Mouse (Mus musculus): ENCODE data around the gene Arglu1.

Arglu1 gene

GRCm38 (mm10) chr8:8690146-8691092 is at the start of gene Arglu1:
Gene Arglu1, minus strand, starts transcription at chr8:8690521.
- 1% methylated on average over 78 of the region's 81 CpGs for WGBS

DNA sequence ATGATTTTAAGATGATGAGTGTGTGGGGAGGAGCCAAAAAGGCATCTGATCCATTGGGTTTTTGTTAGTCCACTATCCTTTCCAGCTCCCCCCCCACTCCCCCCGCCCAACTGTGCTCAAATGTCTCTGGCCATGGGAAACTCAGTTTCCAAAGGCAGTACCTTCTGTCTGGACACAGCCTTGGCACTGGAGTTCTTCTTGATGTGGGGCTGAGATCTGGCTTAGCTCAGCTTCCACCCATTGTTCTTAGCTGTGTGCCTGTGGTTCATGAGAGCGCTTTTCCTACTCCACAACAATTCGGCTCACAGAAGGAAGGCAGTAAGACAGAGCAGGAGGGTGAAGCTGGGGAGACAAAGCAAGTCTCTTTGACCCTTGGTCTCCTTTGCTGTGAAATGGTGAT is 47.0 kb upstream of the Arglu1 start:
- 76% methylated on average over 3 of the region's 3 CpGs for WGBS

GRCm38 (mm10) chr8:8736826-8737225 is 46.5 kb upstream of the Arglu1 start:
- WGBS: 82% methylated on average over 8 of the region's 8 CpGs

DNA sequence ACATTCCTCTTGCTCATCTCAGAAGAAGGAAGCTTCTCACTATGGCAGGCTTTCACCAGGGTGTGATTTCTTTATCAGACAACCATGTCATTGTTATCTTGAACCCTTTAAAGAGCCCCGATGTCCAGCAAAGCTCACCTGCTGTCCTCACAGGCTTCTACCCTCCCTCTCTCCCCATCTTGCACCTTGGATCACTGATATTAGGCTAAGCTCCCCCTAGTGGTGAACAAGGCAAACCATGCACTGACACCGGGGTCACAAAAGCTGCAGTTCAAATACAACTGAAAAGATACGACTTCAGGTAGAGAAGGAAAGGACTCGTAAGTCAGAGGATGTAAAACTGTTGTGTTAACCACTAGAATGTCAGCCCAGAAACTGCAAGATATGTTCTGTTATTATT is 43.5 kb upstream of the Arglu1 start:
- 49% methylated on average over 4 of the region's 4 CpGs for WGBS

DNA sequence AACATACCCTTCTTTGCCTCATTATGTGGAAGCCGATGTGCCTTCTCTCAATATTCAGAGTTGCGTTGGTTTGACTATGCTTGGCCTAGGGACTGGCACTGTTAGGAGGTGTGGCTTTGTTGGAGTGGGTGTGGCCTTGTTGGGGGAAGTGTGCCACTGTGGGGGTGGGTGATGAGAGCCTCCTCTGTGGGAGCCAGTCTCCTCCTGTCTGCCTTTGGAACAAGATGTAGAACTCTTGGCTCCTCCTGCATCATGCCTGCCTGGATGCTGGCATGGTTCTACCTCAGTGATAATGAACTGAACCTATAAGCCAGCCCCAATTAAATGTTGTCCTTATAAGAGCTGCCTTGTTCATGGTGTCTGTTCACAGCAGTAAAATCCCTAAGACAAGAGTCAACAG is 38.3 kb upstream of the Arglu1 start:
- 94% methylated on average over 2 of the region's 2 CpGs for WGBS

DNA sequence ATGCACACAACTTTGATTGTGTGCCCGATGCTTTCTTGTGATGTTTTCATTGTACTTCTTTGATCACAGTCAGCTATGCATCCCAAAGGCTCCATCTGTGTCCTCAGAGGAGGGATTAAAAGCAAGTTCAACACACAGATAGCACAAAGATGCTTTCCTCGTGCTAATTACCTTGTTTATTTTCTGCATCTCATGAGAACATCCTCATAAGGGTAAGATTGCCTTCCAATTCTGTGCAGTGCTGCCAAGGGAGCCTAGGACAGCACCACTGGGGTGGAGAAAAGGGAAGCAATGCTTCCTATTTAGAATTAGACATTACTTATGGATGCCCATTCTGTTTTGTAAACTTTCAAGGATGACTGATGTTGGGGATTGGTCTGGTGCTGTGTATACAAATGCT is 36.2 kb upstream of the Arglu1 start:
- 48% methylated on average over 2 of the region's 2 CpGs for WGBS

DNA sequence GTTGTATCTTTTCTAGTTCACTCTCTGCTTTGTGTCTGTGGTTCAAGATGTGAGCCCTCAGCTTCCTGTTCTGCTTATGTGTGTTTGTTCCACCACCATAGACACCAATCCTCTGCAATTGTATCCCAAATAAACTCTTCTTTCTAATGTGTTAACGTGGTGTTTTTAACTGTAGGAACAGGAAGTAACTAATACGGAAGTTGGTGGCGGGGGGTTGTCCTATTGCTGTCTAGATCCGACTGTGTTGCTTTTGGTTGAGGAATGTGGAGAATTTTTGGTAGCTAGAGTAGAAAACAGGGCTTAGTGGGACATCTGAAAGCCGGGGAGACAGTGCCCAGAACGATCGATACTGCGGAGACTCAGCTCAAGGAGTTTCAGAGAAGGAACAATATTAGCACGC is 14.5 kb upstream of the Arglu1 start:
- WGBS: 81% methylated on average over 9 of the region's 9 CpGs

DNA sequence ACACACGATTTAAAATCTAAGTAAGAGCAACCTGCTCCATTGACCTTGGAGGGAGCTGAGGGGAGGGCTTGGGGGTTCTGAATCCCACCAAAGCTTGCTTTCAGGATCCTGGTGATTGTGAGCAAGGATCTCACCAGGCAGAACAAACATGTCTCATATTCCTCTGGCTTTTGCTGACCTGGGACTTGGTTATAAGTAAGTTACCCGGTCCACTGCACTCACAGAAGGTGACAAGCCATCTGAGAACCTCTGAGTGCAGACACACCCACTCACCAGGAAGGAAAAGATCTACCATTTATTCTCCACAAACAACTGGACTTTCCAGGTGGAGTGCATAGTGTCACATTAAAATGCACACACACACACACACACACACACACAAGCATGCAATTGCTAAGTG is 13.3 kb upstream of the Arglu1 start:
- WGBS: 93% methylated on average over 2 of the region's 2 CpGs

DNA sequence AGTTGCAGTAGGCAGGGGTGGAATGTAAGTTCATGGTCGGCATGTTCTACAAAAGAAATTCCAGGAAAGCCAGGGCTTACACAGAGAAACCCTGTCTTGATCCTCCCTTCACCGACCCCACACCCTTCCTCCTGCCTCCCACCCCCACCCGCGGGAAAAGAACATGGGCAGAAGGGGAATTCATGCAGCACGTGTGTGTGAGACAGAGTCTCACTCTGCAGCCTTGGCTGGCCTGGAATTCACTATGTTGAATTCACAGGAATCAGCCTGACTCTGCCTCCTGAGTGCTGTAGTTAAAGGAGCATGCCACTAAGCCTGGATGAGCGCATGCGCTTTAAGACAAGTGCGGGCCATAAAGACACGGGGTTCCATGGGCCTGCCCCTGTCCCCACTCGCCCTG is 10.5 kb upstream of the Arglu1 start:
- WGBS: 93% methylated on average over 10 of the region's 10 CpGs

DNA sequence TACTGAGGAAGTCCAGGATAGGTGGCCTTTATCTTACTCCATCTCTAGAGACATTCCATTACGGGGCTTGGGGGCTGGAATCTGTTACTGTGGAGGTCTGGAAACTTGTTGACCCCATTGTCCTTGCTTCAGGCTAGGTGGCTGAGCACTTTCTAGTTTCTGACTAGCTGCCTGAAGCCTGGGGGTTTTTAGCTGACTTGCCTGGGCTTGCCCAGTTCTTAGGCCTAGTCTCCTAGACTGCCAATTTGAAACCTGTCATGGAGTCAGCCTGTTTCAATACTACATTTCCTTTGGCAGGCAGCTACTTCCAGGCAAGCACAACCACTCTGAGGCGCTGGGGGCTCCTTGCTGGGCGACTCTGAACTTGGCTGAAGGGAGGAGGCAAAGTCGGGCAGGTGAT is 9.9 kb upstream of the Arglu1 start:
- 90% methylated on average over 4 of the region's 4 CpGs for WGBS

- under 1% methylated on average over 68 of the region's 68 CpGs for WGBS
Measured at GRCm38 (mm10) chr8:8689454-8690145, 721 bp downstream of the Arglu1 start.

DNA sequence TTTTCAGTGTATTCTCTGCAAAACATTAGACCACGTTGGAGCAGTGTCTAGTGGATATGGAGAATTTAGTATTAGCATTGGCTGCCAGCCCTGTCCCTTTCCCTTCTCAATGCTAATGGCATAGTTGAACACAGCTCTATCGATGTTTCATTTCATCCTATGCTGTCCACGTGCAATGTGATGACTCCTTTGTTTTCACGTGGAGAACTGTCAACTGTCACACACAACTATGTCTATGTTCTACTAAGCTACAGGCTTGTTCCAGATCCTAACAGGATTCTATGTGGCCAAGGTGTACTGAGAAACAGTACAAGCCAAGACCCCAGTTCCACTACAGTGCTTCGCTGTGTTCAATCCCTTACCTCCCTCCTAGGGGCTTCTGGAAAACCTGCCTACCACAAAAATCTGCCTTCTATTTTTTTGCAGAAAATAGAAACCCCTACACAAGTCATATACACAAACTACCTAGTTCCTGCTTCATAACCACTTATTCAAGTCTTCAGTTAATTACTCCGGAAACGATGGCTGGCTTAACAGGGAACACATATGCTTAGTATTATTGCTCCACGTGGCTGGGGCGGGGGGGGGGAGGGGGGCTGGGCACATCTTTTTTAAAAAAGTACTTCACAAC is 1.4 kb downstream of the Arglu1 start:
- WGBS: 1% methylated on average over 9 of the region's 9 CpGs

- 59% methylated on average over 2 of the region's 2 CpGs for WGBS
Measured at GRCm38 (mm10) chr8:8685517-8685916, 4.8 kb downstream of the Arglu1 start.

DNA sequence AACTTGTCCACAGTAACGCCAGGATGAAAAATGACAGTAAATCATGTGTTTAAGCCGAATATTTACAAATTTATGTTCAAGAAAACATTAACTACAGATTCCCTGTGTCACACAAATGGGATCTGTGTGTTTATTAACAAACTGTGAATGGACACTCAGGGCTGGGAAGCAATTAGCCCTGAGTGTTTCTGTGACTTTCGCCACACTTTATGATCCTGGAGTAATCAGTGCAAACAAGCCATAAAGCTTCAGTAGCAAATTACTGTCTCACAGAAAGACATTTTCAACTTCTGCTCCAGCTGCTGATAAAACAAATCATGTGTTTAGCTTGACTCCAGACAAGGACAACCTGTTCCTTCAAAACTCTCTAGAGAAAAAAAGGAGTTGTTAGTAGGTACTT is 7.6 kb downstream of the Arglu1 start:
- WGBS: 89% methylated on average over 3 of the region's 3 CpGs

DNA sequence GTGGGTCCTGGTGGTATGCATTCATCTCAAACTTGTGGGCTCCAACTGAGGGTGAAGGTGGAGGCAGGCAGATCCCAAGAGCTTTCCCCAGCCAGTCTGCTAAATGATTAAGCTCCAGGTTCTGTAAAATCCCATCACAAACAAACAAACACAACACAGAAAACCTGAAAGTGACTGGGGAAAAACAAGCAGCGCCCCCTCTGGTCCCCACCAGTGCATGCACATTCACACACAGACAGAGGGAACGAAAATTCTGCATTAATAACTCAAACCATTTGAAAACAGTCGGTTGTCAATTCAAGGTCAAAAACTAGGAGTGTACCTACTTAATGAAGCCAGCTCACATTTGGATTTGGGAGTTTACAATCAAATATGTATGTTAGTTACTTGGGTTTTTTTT is 12.1 kb downstream of the Arglu1 start:
- 88% methylated on average over 3 of the region's 3 CpGs for WGBS

GRCm38 (mm10) chr8:8674864-8675263 is 15.5 kb downstream of the Arglu1 start:
- 79% methylated on average over 5 of the region's 5 CpGs for WGBS

DNA sequence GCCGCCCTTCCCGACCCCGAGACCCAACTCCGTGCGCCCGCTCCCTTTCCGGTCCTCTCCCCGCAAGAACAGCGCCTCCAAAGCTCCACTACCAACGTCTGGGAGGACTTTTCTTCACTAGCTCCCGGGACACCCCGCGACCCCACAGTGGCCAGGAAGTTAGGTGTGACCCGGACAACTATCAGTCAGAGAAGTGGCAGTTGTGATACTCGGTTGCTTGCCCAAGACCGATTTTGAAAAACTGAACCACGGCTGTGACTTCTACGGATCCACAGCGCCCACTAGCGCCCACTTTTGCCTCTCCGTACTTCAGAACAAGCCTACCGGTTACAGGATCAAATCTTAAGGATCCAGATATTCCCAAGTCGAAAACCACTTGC is 28.6 kb downstream of the Arglu1 start:
- under 1% methylated on average over 23 of the region's 23 CpGs for WGBS

DNA sequence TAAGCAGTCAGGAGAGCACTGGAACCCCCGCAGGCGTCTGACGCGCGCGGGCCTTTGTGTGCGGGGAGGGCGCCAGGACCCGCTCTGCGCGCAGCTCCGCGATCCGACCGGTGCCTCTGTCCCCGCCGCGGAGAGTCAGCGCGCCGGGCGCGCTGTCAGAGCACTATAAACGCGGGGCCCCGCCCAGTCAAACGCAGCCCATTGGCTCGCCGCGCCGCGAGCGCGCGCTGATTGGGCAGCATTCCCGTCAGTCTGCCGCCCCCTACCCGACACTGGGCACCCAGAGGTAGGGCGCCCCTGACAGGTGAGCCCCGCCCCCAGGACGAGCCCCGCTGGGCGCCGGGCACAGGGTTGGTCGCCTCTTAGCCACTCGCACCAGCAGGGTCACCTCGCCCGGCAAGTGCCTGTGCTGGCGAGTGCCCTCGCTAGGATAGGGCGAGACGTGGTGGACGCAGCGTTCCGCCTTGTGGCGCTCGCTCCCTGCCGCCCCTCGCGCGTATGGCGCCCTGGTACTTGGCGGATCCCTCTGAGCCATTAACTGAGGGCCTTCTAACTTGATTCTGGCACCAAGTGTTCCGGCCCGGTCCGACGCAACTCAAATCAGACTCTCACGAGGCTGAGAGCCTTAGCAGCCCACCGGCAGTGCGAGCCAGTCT is 29.1 kb downstream of the Arglu1 start, which contains the start of gene Efnb2:
Gene Efnb2 (minus strand): TSS at position 140 of the 656 bp plus-strand sequence.
- under 1% methylated on average over 70 of the region's 70 CpGs for WGBS

DNA sequence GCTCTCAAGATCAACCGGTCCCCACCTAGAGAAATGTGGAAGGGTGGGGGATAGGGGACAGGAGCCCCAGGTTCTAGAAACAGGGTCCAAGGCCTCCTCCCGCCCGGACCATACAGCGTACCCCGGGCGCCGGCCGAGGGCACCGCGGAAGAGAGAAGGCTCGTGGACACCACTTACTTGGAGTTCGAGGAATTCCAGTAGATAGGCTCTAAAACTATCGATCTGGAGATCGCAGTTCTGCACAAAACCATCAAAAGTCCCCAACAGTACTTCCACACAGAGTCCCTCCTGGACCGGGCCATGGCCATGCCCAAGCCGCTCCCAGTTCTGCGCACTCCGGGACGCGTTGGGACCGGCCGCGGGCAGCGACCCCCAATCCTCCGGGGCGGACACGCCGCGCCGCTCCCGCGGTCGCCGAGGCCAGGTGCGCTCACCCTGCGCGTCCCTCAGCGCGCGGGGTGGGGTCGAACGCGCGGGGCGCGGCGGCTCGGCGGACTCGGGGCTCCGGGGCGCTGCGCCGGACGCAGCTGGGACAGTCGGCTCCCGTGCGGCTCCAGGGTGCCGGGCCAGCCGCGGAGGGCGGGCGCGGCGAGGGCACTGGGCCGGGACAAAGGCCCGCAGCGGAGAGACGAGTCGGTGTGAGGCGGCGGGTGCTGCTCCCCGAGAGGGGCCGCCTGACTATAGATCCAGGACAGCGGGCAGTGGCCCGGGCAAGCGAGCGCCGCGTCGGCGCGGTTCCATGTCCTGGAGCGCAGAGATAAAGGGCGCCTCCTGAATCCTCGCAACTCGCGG is 29.8 kb downstream of the Arglu1 start:
- under 1% methylated on average over 88 of the region's 88 CpGs for WGBS

- WGBS: 2% methylated on average over 53 of the region's 53 CpGs
Measured at GRCm38 (mm10) chr8:8659503-8660306, 30.6 kb downstream of the Arglu1 start.
